Mouse (Mus musculus): ENCODE data around the gene Gcsh. TPM values are rescaled to one million over a fixed set of nuclear protein-coding genes. Genes with fewer than 3 reads are reported as not detected.
A peak's percentile ranks its signal among the peaks of the same experiment; 100 is the strongest.

The Gcsh gene
- total and polyA plus RNA-seq, 2 experiments from 2014 or later, result 46.5 to 93.9 TPM

DNA sequence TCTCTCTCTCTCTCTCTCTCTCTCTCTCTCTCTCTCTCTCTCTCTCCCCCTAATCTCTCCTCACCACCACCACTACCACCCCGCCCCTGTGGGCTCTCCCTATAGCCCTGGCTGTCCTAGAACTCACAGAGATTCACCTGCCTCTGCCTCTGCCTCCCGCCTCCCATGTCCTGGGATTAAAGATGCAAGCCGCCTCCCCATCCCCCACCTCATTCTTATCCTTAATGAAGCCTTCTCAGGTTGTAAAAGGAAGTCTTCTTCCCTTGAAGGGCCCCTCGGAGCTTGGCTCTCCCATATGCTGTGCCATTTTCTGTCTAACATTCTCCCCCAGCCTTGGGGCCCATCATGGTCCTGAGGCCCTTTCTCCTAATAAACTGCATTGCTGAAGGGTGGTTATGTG is 22.3 kb upstream of the Gcsh start:
- TF ChIP-seq CTCF (IDR thresholded peaks at IDR 0.05), result no peak
- no peak for DNase-seq (ENCODE audit: low spot score)
- WGBS, result 65% methylated on average over 4 of the region's 4 CpGs
- no peak for ATAC-seq (ENCODE audit: low FRiP score)
- no peaks in the 10 kb centered on the region for H3K9me3 ChIP-seq (ENCODE audit: low read length)
- H3K27me3 ChIP-seq (ENCODE audit: insufficient read depth, low read length), result no peaks in the 10 kb centered on the region
- no peak overlapping the region for H3K9ac ChIP-seq (replicated peaks; ENCODE audit: low read length, poor library complexity, severe bottlenecking)
- H3K36me3 ChIP-seq (ENCODE audit: insufficient read depth, low read length), result no peaks in the 10 kb centered on the region
- no peaks in the 10 kb centered on the region for H3K4me1 ChIP-seq (ENCODE audit: insufficient read depth, low read length)
- no peak overlapping the region for H3K27ac ChIP-seq (ENCODE audit: low read depth, low read length)
- no peak overlapping the region for H3K4me2 ChIP-seq (ENCODE audit: low read depth, low read length, poor library complexity, severe bottlenecking)
- no peak overlapping the region for H3K4me3 ChIP-seq (ENCODE audit: low read depth, low read length)

GRCm38 (mm10) chr8:117011366-117011765 is 18.0 kb upstream of the Gcsh start:
- Histone ChIP-seq H3K9me3 (ENCODE audit: low read length) (no peaks in the 10 kb centered on the region), H3K27ac (ENCODE audit: low read depth, low read length) (no peak overlapping the region), H3K9ac (replicated peaks; ENCODE audit: low read length, poor library complexity, severe bottlenecking) (no peak overlapping the region), H3K27me3 (ENCODE audit: insufficient read depth, low read length) (no peaks in the 10 kb centered on the region), H3K4me3 (ENCODE audit: low read depth, low read length) (no peak overlapping the region), H3K36me3 (ENCODE audit: insufficient read depth, low read length) (no peaks in the 10 kb centered on the region), H3K4me1 (ENCODE audit: insufficient read depth, low read length) (no peaks in the 10 kb centered on the region), H3K4me2 (ENCODE audit: low read depth, low read length, poor library complexity, severe bottlenecking) (no peak overlapping the region)
- DNase-seq (ENCODE audit: low spot score) (no peak), ATAC-seq (ENCODE audit: low FRiP score) (no peak)
- 84% methylated on average over 9 of the region's 9 CpGs for WGBS
- TF ChIP-seq CTCF (IDR thresholded peaks at IDR 0.05), result no peak

GRCm38 (mm10) chr8:116994016-116994716 is 829 bp upstream of the Gcsh start:
- no peak overlapping the region for H3K27ac ChIP-seq (ENCODE audit: low read depth, low read length)
- H3K4me2 ChIP-seq (ENCODE audit: low read depth, low read length, poor library complexity, severe bottlenecking), result peak overlapping the region; percentile 91
- DNase-seq (ENCODE audit: low spot score) (no peak), ATAC-seq (ENCODE audit: low FRiP score) (no peak)
- no peaks in the 10 kb centered on the region for H3K9me3 ChIP-seq (ENCODE audit: low read length)
- no peak overlapping the region for H3K9ac ChIP-seq (replicated peaks; ENCODE audit: low read length, poor library complexity, severe bottlenecking)
- no peaks in the 10 kb centered on the region for H3K4me1 ChIP-seq (ENCODE audit: insufficient read depth, low read length)
- TF ChIP-seq CTCF (IDR thresholded peaks at IDR 0.05), result no peak
- H3K27me3 ChIP-seq (ENCODE audit: insufficient read depth, low read length), result no peaks in the 10 kb centered on the region
- peak overlapping the region; percentile 69 for H3K4me3 ChIP-seq (ENCODE audit: low read depth, low read length)
- H3K36me3 ChIP-seq (ENCODE audit: insufficient read depth, low read length), result no peaks in the 10 kb centered on the region
- WGBS, result 68% methylated on average over 11 of the region's 11 CpGs

DNA sequence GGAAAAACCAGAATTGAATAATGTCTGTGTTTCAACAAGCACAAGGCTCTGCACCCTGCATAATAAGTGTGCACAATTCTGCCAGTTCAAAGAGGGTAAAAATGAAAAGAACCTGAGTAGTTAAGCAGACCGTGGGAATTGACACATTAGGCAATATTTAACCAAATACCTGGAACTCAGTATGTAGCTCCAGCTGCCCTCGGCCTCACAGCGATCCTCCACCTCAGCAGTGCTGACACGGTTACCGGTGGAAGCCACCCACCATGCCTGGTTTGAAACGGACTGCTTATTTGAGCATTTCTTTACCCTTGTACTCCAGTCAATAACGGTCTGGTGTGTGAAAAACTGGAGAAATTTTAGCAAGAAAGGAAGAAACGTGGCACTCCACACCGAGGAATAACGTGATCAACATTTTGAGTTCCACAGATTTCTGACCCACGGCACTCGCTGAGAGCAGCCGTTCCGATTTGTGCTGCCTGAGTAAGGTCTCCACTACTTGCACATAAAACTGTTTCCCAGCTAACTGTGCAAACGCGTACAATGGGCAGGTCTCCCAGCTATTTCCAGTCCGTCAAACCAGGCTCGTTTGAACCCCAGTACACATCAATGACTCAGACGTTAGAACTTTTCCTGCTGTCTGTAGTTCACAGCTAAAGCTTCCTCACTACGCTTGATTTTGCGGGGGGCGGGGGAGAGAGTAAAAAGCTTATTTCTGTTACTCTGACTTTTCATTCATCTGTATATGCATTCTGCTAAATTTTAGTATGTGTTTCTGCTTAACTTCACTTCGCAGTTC is 963 bp downstream of the Gcsh start:
- Histone ChIP-seq H3K4me1 (ENCODE audit: insufficient read depth, low read length) (no peaks in the 10 kb centered on the region), H3K27ac (ENCODE audit: low read depth, low read length) (no peak overlapping the region), H3K4me3 (ENCODE audit: low read depth, low read length) (peak overlapping the region; percentile 69), H3K27me3 (ENCODE audit: insufficient read depth, low read length) (no peaks in the 10 kb centered on the region), H3K36me3 (ENCODE audit: insufficient read depth, low read length) (no peaks in the 10 kb centered on the region), H3K4me2 (ENCODE audit: low read depth, low read length, poor library complexity, severe bottlenecking) (peak overlapping the region; percentile 91), H3K9ac (replicated peaks; ENCODE audit: low read length, poor library complexity, severe bottlenecking) (no peak overlapping the region), H3K9me3 (ENCODE audit: low read length) (no peaks in the 10 kb centered on the region)
- WGBS, result 9% methylated on average over 23 of the region's 23 CpGs
- ATAC-seq (ENCODE audit: low FRiP score) (no peak), DNase-seq (ENCODE audit: low spot score) (no peak)
- no peak for TF ChIP-seq CTCF (IDR thresholded peaks at IDR 0.05)

DNA sequence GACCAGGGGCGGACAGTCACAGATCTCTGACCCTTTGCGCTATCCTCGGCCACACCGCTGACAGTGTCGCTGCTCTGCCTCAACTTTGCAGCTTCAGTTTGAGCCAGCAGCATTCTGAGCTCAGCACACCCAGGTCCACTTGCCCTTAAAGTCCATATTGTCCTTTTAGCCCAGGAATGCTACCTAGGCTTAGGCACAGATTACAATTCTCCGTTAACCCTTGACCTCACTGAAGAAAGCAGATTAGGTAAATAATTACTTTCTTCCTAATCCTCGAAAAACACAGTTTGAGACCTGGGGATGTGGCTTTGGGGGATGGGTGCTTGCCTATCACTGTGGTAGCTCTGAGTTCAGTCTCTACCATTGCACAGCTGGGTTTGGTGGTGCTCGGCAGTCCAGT is 2.1 kb downstream of the Gcsh start:
- Histone ChIP-seq H3K4me3 (ENCODE audit: low read depth, low read length) (no peak overlapping the region), H3K4me2 (ENCODE audit: low read depth, low read length, poor library complexity, severe bottlenecking) (no peak overlapping the region), H3K36me3 (ENCODE audit: insufficient read depth, low read length) (peaks cover 5% of the 10 kb centered on the region; the same call in 1 of the 2 replicates), H3K4me1 (ENCODE audit: insufficient read depth, low read length) (no peaks in the 10 kb centered on the region), H3K9ac (replicated peaks; ENCODE audit: low read length, poor library complexity, severe bottlenecking) (no peak overlapping the region), H3K27ac (ENCODE audit: low read depth, low read length) (no peak overlapping the region), H3K9me3 (ENCODE audit: low read length) (no peaks in the 10 kb centered on the region), H3K27me3 (ENCODE audit: insufficient read depth, low read length) (no peaks in the 10 kb centered on the region)
- ATAC-seq (ENCODE audit: low FRiP score), result no peak
- no peak for TF ChIP-seq CTCF (IDR thresholded peaks at IDR 0.05)
- 82% methylated on average over 8 of the region's 8 CpGs for WGBS
- DNase-seq (ENCODE audit: low spot score), result no peak

- no peaks in the 10 kb centered on the region for H3K9me3 ChIP-seq (ENCODE audit: low read length)
- TF ChIP-seq CTCF (IDR thresholded peaks at IDR 0.05), result 0 out of 2 replicates have a peak, but pooled peaks have one; percentile 9
- whole genome bisulfite sequencing, result 100% methylated on average over 3 of the region's 3 CpGs
Observed at GRCm38 (mm10) chr8:116989842-116990241, 3.5 kb downstream of the Gcsh start.

More at GRCm38 (mm10) chr8:116989842-116990241, 3.5 kb downstream of the Gcsh start:
- H3K4me1 ChIP-seq (ENCODE audit: insufficient read depth, low read length), result no peaks in the 10 kb centered on the region
- no peaks in the 10 kb centered on the region for H3K27me3 ChIP-seq (ENCODE audit: insufficient read depth, low read length)
- no peak overlapping the region for H3K27ac ChIP-seq (ENCODE audit: low read depth, low read length)
- peaks cover 8% of the 10 kb centered on the region; the same call in 1 of the 2 replicates for H3K36me3 ChIP-seq (ENCODE audit: insufficient read depth, low read length)
- H3K9ac ChIP-seq (replicated peaks; ENCODE audit: low read length, poor library complexity, severe bottlenecking), result no peak overlapping the region
- H3K4me3 ChIP-seq (ENCODE audit: low read depth, low read length), result no peak overlapping the region
- ATAC-seq (ENCODE audit: low FRiP score) (no peak), DNase-seq (ENCODE audit: low spot score) (no peak)
- no peak overlapping the region for H3K4me2 ChIP-seq (ENCODE audit: low read depth, low read length, poor library complexity, severe bottlenecking)
